Mouse (Mus musculus): ENCODE results near the gene Gm28047. TPM values are rescaled to one million over a fixed set of nuclear protein-coding genes. Genes with fewer than 3 reads are reported as not detected.

The Gm28047 gene
- total and polyA plus RNA-seq, 2 experiments from 2014 or later, result 1.1 TPM; not detected in 1

- WGBS, result 82% methylated on average over 3 of the region's 3 CpGs
- no peak for DNase-seq (ENCODE audit: low spot score)
- no peak overlapping the region for H3K4me3 ChIP-seq (ENCODE audit: low read length)
- no peak overlapping the region for H3K27ac ChIP-seq
- H3K4me2 ChIP-seq (ENCODE audit: low read depth, low read length), result no peak overlapping the region
- no peaks in the 10 kb centered on the region for H3K9me3 ChIP-seq (ENCODE audit: low read length)
- TF ChIP-seq CTCF (IDR thresholded peaks at IDR 0.05; ENCODE audit: low read depth), result no peak
- H3K9ac ChIP-seq (replicated peaks; ENCODE audit: low read length), result no peak overlapping the region
- H3K27me3 ChIP-seq (ENCODE audit: insufficient read depth, low read length), result no peaks in the 10 kb centered on the region
- H3K36me3 ChIP-seq (ENCODE audit: insufficient read depth, low read length), result peaks cover 29% of the 10 kb centered on the region
- peaks cover 32% of the 10 kb centered on the region for H3K4me1 ChIP-seq (ENCODE audit: insufficient read depth, low read length)
- no peak for ATAC-seq
Measured at GRCm38 (mm10) chr15:102508336-102508735, 116.5 kb downstream of the Gm28047 start.

GRCm38 (mm10) chr15:102507561-102507960 is 117.3 kb downstream of the Gm28047 start:
- TF ChIP-seq CTCF (IDR thresholded peaks at IDR 0.05; ENCODE audit: low read depth), result no peak
- Histone ChIP-seq H3K27me3 (ENCODE audit: insufficient read depth, low read length) (no peaks in the 10 kb centered on the region), H3K4me1 (ENCODE audit: insufficient read depth, low read length) (peaks cover 32% of the 10 kb centered on the region), H3K27ac (no peak overlapping the region), H3K9me3 (ENCODE audit: low read length) (no peaks in the 10 kb centered on the region), H3K4me3 (ENCODE audit: low read length) (no peak overlapping the region), H3K9ac (replicated peaks; ENCODE audit: low read length) (no peak overlapping the region), H3K4me2 (ENCODE audit: low read depth, low read length) (no peak overlapping the region), H3K36me3 (ENCODE audit: insufficient read depth, low read length) (peaks cover 37% of the 10 kb centered on the region)
- ATAC-seq, result no peak
- no peak for DNase-seq (ENCODE audit: low spot score)

- TF ChIP-seq CTCF (IDR thresholded peaks at IDR 0.05; ENCODE audit: low read depth), result no peak
- Histone ChIP-seq H3K36me3 (ENCODE audit: insufficient read depth, low read length) (peaks cover 44% of the 10 kb centered on the region), H3K9me3 (ENCODE audit: low read length) (no peaks in the 10 kb centered on the region), H3K27ac (no peak overlapping the region), H3K4me3 (ENCODE audit: low read length) (no peak overlapping the region), H3K4me2 (ENCODE audit: low read depth, low read length) (no peak overlapping the region), H3K27me3 (ENCODE audit: insufficient read depth, low read length) (no peaks in the 10 kb centered on the region), H3K9ac (replicated peaks; ENCODE audit: low read length) (no peak overlapping the region), H3K4me1 (ENCODE audit: insufficient read depth, low read length) (peaks cover 27% of the 10 kb centered on the region)
- DNase-seq (ENCODE audit: low spot score), result no peak
- 81% methylated on average over 1 of the region's 1 CpGs for WGBS
- no peak for ATAC-seq
Measured at GRCm38 (mm10) chr15:102506864-102507263, 118.0 kb downstream of the Gm28047 start.

GRCm38 (mm10) chr15:102506464-102506830 is 118.4 kb downstream of the Gm28047 start:
- peaks cover 48% of the 10 kb centered on the region for H3K36me3 ChIP-seq (ENCODE audit: insufficient read depth, low read length)
- H3K9ac ChIP-seq (replicated peaks; ENCODE audit: low read length), result no peak overlapping the region
- TF ChIP-seq CTCF (IDR thresholded peaks at IDR 0.05; ENCODE audit: low read depth), result no peak
- H3K27me3 ChIP-seq (ENCODE audit: insufficient read depth, low read length), result no peaks in the 10 kb centered on the region
- 56% methylated on average over 2 of the region's 2 CpGs for WGBS
- ATAC-seq (no peak), DNase-seq (ENCODE audit: low spot score) (no peak)
- no peaks in the 10 kb centered on the region for H3K9me3 ChIP-seq (ENCODE audit: low read length)
- no peak overlapping the region for H3K4me2 ChIP-seq (ENCODE audit: low read depth, low read length)
- H3K4me1 ChIP-seq (ENCODE audit: insufficient read depth, low read length), result peaks cover 22% of the 10 kb centered on the region
- 0 out of 2 replicates have a peak overlapping the region, but pooled peaks have one; percentile 4 for H3K27ac ChIP-seq
- H3K4me3 ChIP-seq (ENCODE audit: low read length), result no peak overlapping the region

GRCm38 (mm10) chr15:102505770-102506463 is 119.0 kb downstream of the Gm28047 start:
- peaks cover 17% of the 10 kb centered on the region for H3K4me1 ChIP-seq (ENCODE audit: insufficient read depth, low read length)
- H3K9ac ChIP-seq (replicated peaks; ENCODE audit: low read length), result no peak overlapping the region
- DNase-seq (ENCODE audit: low spot score) (no peak), ATAC-seq (no peak)
- 87% methylated on average over 9 of the region's 9 CpGs for WGBS
- no peaks in the 10 kb centered on the region for H3K27me3 ChIP-seq (ENCODE audit: insufficient read depth, low read length)
- 0 out of 2 replicates have a peak overlapping the region, but pooled peaks have one; percentile 4 for H3K27ac ChIP-seq
- peaks cover 54% of the 10 kb centered on the region for H3K36me3 ChIP-seq (ENCODE audit: insufficient read depth, low read length)
- H3K9me3 ChIP-seq (ENCODE audit: low read length), result no peaks in the 10 kb centered on the region
- no peak for TF ChIP-seq CTCF (IDR thresholded peaks at IDR 0.05; ENCODE audit: low read depth)
- H3K4me3 ChIP-seq (ENCODE audit: low read length), result no peak overlapping the region
- no peak overlapping the region for H3K4me2 ChIP-seq (ENCODE audit: low read depth, low read length)

GRCm38 (mm10) chr15:102505073-102505769 is 119.6 kb downstream of the Gm28047 start:
- no peak; the same call in 1 of the 2 replicates for TF ChIP-seq CTCF (IDR thresholded peaks at IDR 0.05; ENCODE audit: low read depth)
- peaks cover 13% of the 10 kb centered on the region; the same call in 1 of the 2 replicates for H3K4me1 ChIP-seq (ENCODE audit: insufficient read depth, low read length)
- H3K27ac ChIP-seq, result no peak overlapping the region
- no peak overlapping the region for H3K4me3 ChIP-seq (ENCODE audit: low read length)
- no peak for ATAC-seq
- H3K9me3 ChIP-seq (ENCODE audit: low read length), result no peaks in the 10 kb centered on the region
- peaks cover 61% of the 10 kb centered on the region for H3K36me3 ChIP-seq (ENCODE audit: insufficient read depth, low read length)
- H3K4me2 ChIP-seq (ENCODE audit: low read depth, low read length), result no peak overlapping the region
- no peak for DNase-seq (ENCODE audit: low spot score)
- no peak overlapping the region for H3K9ac ChIP-seq (replicated peaks; ENCODE audit: low read length)
- no peaks in the 10 kb centered on the region for H3K27me3 ChIP-seq (ENCODE audit: insufficient read depth, low read length)
- WGBS, result 78% methylated on average over 12 of the region's 12 CpGs

All from hindbrain, postnatal 0 days (tissue).